Mouse (Mus musculus): Measurements from ENCODE around the gene Rabgap1l. TPM values are rescaled to one million over a fixed set of nuclear protein-coding genes. Genes with fewer than 3 reads are reported as not detected.

Rabgap1l gene
- polyA plus RNA-seq, 1 experiment, result 40.7 TPM

DNA sequence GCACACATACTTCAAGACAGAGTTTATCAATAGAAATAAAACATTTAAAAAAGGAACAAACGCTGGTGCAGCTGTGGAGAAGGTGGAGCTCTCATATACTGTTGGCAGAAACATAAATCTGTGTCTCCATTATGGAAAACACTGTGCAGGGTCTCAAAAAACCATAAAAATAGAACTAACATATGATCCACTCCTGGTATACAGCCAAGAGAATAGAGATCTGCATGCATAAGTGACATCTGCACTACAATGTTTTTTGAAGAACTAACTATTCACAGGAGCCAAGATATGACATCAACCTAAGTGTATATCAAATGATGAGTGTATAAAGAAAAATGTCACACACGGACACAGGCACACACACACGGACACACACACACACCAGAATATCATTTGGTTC is 426.4 kb downstream of the Rabgap1l start:
- DNase-seq (ENCODE audit: low read depth), result peak; percentile 49

DNA sequence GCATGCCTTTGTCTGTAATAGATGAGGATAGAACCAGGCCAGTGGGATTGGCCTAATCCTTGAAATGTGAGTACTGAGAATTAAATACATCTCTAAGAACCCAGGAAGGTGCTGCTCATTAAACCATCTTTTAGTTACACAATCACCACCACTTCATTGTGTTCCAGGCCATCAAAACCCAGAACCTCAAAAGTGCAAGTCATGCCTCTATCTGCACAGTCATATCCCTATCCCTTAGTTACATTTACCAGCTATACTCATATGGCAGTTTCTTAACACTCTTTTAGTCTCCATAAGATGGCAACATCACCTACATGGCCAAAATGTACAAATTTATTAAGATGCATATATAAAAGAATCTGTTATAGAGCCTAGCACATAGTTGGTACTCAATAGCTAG is 435.7 kb downstream of the Rabgap1l start:
- DNase-seq (ENCODE audit: low read depth), result no peak
- no peak for TF ChIP-seq CTCF (IDR thresholded peaks at IDR 0.05; ENCODE audit: borderline replicate concordance, extremely low read depth, insufficient read depth, insufficient read length)
- no peak for TF ChIP-seq POLR2A (IDR thresholded peaks at IDR 0.05; ENCODE audit: borderline replicate concordance, extremely low read depth, insufficient read depth, insufficient read length, poor library complexity, severe bottlenecking)

More for the DNA sequence above, 426.4 kb downstream of the Rabgap1l start:
- TF ChIP-seq POLR2A (IDR thresholded peaks at IDR 0.05; ENCODE audit: borderline replicate concordance, extremely low read depth, insufficient read depth, insufficient read length, poor library complexity, severe bottlenecking) (no peak), CTCF (IDR thresholded peaks at IDR 0.05; ENCODE audit: borderline replicate concordance, extremely low read depth, insufficient read depth, insufficient read length) (no peak)

DNA sequence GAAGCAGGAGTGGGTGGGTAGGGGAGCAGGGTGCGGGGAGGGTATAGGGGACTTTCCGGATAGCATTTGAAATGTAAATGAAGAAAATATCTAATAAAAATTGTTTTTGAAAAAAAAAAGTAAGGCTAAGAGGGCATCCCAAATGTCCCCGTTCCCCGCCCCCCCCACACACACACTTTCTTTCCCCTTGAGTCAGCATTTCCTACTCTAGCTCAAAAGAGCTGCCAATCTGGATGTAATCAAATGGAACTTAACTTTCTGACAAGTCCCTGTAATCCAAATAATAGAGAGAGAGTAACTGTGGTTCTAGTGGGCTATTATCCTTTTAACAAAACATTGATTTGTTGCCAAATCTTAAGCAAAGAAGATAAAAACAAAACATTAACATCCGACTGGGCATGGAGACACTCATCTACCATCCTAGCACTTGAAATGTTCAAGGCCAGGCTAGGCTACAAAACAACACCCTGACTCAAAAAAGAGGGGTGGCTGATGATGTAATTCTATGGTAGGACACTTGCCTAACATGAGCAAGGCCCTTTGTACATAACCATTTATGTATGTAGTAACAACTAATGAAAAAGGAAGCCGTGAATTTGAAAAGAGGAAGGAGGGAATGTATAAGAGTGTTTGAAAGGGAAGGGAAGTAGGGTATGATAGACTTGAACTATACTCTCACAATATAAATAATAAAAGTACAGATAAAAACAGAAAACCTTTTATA is 439.1 kb downstream of the Rabgap1l start:
- no peak for DNase-seq (ENCODE audit: low read depth)
- TF ChIP-seq CTCF (IDR thresholded peaks at IDR 0.05; ENCODE audit: borderline replicate concordance, extremely low read depth, insufficient read depth, insufficient read length), result no peak
- no peak for TF ChIP-seq POLR2A (IDR thresholded peaks at IDR 0.05; ENCODE audit: borderline replicate concordance, extremely low read depth, insufficient read depth, insufficient read length, poor library complexity, severe bottlenecking)

DNA sequence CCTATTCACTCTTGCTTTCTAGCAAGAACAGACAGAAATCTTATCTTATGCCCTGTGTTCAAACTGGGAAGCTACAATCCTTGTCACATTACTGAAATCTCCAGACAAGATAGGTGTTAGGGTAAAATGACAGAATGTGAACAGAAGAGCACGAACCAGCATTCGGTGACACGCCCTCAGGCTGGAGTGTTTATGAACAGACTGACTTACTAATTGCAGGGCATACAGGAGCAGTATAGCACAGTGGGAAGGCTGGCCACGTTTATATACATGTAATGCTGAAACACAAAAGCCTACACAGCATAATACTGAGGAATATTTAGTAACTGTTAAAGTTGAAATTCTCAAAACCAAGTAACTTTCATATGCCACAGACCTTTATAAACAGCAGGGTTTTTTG is 440.7 kb downstream of the Rabgap1l start:
- DNase-seq (ENCODE audit: low read depth), result no peak

DNA sequence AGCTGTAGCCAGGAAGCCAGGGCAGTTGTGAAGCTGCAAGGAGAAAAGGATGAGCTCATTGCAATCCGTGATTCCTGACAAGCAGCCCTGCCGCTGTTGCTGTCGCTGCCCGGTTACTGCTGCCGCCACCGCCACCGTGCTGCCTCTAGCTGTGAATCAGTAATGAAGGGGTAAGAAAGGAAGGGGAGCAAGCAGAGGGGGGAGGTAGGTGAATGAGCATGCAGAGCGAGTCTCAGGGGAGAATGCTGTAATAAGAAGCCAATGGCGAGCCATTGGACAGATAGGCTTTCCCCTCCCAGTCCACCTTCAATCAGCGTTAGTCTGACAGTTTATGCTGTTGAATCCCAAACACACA is 441.2 kb downstream of the Rabgap1l start:
- TF ChIP-seq CTCF (IDR thresholded peaks at IDR 0.05; ENCODE audit: borderline replicate concordance, extremely low read depth, insufficient read depth, insufficient read length) (no peak), POLR2A (IDR thresholded peaks at IDR 0.05; ENCODE audit: borderline replicate concordance, extremely low read depth, insufficient read depth, insufficient read length, poor library complexity, severe bottlenecking) (peak; percentile 50; the same call in 1 of the 2 replicates)

More for the DNA sequence above, 440.7 kb downstream of the Rabgap1l start:
- no peak for TF ChIP-seq POLR2A (IDR thresholded peaks at IDR 0.05; ENCODE audit: borderline replicate concordance, extremely low read depth, insufficient read depth, insufficient read length, poor library complexity, severe bottlenecking)
- TF ChIP-seq CTCF (IDR thresholded peaks at IDR 0.05; ENCODE audit: borderline replicate concordance, extremely low read depth, insufficient read depth, insufficient read length), result no peak

DNA sequence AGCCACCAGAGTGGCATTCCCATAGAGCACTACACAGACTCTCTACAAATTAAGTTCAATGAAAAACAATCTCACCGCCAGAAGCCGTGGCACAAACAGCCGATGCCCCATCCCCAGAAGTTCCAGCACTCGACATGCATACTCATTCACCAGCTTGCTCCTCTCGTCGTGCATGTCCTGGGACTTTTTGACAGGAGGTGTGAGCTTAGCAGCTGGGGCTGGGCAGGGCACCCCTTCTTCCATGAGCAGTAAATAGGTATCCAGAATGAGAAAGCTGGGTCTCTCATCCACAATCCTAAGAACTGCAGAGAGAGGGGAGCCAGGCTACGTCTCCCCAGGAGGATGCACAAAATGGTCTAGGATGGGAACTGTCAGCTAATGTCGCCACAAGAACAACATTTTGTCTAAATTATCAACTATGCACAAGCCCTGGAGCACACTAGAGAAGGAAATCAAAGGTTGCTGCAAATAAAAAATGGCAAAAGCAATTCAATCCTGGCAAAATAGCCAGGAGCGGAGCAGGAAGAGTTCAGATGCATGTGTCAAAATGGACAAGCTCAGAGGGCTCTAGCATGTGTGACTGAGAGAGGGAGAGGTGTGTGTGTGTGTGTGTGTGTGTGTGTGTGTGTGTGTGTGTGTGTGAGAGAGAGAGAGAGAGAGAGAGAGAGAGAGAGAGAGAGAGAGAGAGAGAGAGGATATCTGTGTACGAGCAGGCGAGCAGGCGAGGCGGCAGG is 441.7 kb downstream of the Rabgap1l start:
- TF ChIP-seq CTCF (IDR thresholded peaks at IDR 0.05; ENCODE audit: borderline replicate concordance, extremely low read depth, insufficient read depth, insufficient read length) (no peak), POLR2A (IDR thresholded peaks at IDR 0.05; ENCODE audit: borderline replicate concordance, extremely low read depth, insufficient read depth, insufficient read length, poor library complexity, severe bottlenecking) (no peak)
- peak; percentile 58 for DNase-seq (ENCODE audit: low read depth)

More for the DNA sequence above, 441.2 kb downstream of the Rabgap1l start:
- peak; percentile 96 for DNase-seq (ENCODE audit: low read depth)

DNA sequence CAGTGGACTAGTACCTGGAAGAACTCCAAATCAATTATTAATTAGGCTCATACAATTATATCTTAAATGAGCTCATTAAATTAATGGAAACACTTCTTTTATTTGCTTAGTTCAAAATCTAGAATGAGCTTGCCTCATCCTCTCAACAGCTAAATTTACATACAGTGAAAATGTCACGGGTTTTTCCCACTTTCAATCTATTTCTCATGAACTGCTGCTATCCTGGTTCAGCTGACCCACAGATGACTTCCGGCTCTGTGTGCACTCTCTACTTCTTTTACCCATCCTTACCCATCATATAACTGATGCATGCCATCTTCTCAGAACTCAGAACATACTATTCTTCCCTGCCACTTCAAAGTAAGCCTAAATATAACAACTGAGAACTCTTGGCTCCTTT is 452.4 kb downstream of the Rabgap1l start:
- DNase-seq (ENCODE audit: low read depth), result no peak
- TF ChIP-seq CTCF (IDR thresholded peaks at IDR 0.05; ENCODE audit: borderline replicate concordance, extremely low read depth, insufficient read depth, insufficient read length) (no peak), POLR2A (IDR thresholded peaks at IDR 0.05; ENCODE audit: borderline replicate concordance, extremely low read depth, insufficient read depth, insufficient read length, poor library complexity, severe bottlenecking) (no peak)

DNA sequence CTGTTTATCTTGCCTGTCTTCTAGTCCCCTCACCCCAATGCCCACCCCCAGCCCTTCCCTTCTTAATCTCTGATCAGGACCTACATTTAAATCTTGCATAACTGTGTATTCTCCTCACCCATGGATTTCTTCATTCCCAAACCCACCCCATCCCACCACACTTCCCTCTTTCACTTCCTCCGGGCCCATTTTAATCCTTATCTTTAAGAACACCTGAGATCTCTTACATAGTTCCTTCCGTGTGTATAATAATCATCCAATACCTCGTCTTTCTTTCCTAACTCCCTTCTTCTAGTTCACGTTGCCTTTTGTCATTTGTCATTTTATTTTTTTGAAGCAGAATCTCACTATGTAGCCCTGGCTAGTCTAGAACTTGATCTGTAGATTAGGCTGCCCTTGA is 453.6 kb downstream of the Rabgap1l start:
- TF ChIP-seq POLR2A (IDR thresholded peaks at IDR 0.05; ENCODE audit: borderline replicate concordance, extremely low read depth, insufficient read depth, insufficient read length, poor library complexity, severe bottlenecking), result no peak
- no peak for TF ChIP-seq CTCF (IDR thresholded peaks at IDR 0.05; ENCODE audit: borderline replicate concordance, extremely low read depth, insufficient read depth, insufficient read length)
- DNase-seq (ENCODE audit: low read depth), result no peak

DNA sequence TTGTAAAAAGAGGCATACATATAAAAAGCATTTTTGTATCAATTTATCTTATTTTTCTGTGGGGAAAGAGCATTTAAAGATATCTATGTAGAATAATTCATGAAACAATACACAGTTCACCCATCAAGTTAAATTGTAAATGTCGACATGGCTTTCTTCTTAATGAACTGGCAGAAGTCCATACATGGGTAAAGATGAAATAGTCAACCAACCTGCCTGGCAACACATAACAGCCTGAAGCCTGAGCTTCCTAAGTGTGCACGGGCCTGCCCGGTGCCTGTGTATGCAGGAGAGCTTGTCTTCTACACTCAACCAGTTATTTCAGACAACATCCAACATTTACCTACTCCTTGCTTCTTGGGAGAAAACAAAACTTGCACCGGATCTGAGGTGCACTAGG is 458.2 kb downstream of the Rabgap1l start:
- TF ChIP-seq POLR2A (IDR thresholded peaks at IDR 0.05; ENCODE audit: borderline replicate concordance, extremely low read depth, insufficient read depth, insufficient read length, poor library complexity, severe bottlenecking) (no peak), CTCF (IDR thresholded peaks at IDR 0.05; ENCODE audit: borderline replicate concordance, extremely low read depth, insufficient read depth, insufficient read length) (no peak)
- peak; percentile 14 for DNase-seq (ENCODE audit: low read depth)

DNA sequence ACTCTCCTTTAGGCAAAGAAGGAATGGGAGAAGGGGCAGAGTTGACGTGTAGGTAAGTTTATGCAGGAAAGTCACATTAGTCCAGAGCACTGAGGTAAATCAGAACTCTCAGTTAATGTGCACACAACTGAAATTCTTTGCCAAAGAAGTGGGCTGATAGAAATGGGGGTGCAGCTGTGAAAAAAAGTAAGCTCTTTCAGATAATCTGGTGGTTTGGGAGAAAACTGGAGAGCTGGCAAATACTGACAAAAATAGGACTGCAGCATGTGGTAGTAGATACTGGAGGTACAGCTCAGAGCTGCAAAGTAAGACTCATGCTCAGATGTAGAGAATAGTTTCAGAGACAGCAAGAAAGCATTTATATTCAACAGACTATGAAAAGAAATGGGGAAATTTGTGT is 462.2 kb downstream of the Rabgap1l start:
- TF ChIP-seq POLR2A (IDR thresholded peaks at IDR 0.05; ENCODE audit: borderline replicate concordance, extremely low read depth, insufficient read depth, insufficient read length, poor library complexity, severe bottlenecking), result no peak
- TF ChIP-seq CTCF (IDR thresholded peaks at IDR 0.05; ENCODE audit: borderline replicate concordance, extremely low read depth, insufficient read depth, insufficient read length), result no peak
- DNase-seq (ENCODE audit: low read depth), result no peak

DNA sequence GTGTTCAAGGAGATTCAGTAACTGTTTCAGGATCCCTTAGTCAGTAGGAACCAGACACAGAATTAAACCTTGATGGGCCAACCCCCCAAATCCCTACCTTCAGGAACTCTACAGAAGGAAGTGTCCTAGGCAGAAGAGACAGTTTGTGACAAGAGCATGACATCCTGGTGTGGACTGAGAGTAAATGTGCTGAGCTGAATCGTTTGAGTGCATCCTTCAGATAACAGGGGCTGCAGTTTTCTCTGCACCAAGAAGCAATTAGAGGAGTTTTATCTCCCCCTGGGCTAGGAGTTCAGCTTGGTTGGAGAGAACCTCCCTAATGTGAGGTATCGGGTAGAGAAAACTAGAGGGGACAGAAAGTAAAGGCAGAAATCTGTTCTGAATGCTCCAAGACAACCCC is 462.8 kb downstream of the Rabgap1l start:
- no peak for DNase-seq (ENCODE audit: low read depth)
- no peak for TF ChIP-seq CTCF (IDR thresholded peaks at IDR 0.05; ENCODE audit: borderline replicate concordance, extremely low read depth, insufficient read depth, insufficient read length)
- no peak for TF ChIP-seq POLR2A (IDR thresholded peaks at IDR 0.05; ENCODE audit: borderline replicate concordance, extremely low read depth, insufficient read depth, insufficient read length, poor library complexity, severe bottlenecking)

Data from brain, embryonic 14.5 days (tissue).